Mouse (Mus musculus) heart, postnatal 0 days (tissue): ENCODE data around the gene Izumo4.

ENCODE experiments used
- CTCF ChIP-seq: IDR thresholded peaks from 2 replicates; pipeline ENCODE4 v1.5.1; 2016; ENCODE audit warnings: antibody characterized with exemption, control low read depth, low read depth
- EP300 ChIP-seq: IDR thresholded peaks from 2 replicates; pipeline ENCODE4 v1.6.1; 2016; ENCODE audit warnings: antibody characterized with exemption, low read depth

DNA sequence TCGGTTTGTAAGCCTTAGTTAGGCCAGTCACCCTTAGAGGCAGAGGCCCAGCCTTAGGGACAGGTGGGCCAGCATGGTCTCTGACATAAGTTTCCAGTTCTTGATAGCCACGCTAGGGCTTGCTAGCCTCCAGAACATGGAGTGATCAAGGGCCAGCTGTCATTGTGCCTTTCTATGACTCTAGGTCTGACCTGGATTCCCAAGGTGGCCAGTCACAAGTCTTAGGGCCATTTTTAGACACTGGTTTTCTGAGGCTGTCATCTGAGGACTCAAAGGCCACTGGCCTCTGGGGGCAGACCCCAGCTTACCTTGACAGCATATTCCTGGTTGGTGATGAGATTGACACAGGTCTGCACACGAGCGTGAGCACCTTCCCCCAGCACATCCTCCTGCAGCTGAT, 30.7 kb upstream of the Izumo4 start:
- TF ChIP-seq CTCF: no peak
- no peak for TF ChIP-seq EP300
